ENCODE assay signal across 8 mouse cellular contexts in the genomic region with DNA sequence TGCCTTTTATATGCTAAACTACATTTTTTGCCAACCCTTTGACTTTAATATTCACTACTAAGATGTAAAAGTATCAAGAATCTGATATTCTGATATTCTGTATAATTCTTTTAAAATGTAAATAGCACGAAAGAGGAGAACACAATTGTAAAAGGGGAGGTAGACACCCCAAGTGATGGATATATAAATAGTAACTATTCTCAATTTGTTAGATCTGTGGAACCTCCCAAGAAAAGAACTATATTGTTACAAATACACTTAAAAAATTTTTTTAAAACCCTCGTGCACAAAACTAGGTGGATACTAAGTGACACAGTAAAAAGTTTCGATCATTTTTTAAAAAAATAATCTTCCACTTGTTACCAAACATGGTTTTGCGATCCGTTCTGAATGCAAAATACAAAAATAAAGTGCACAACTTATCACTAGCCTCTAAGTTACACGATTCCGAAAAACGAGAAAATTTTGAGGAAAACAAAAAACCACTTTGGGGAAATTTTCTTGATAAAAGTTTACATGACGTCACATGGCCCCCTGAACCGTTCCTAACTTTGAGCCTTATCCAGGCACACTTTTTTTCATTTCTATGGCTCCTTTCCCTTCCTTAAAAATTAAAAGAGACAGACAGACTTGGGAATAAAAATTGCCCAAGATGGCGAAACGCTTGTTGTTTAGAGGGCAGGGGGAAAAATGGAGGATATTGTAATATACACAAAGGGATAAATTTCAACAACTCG.
DNase-seq lines count a peak whose midpoint lies in the region; ATAC-seq and TF ChIP-seq lines count a peak whose summit lies in the region.

No protein-coding gene starts in this region.

- H3K4me3 ChIP-seq in lung, embryonic 15.5 days, result peak overlapping the region; percentile 89
- peak overlapping the region; percentile 87 for H3K4me3 ChIP-seq in embryonic facial prominence, embryonic 13.5 days
- H3K4me3 ChIP-seq in intestine, postnatal 0 days (ENCODE audit: low read depth, low read length), result peak overlapping the region; percentile 96
- peak overlapping the region; percentile 58 for H3K4me3 ChIP-seq in olfactory bulb, adult 2 months (ENCODE audit: insufficient read depth, low read depth, low read length)

- no peak for DNase-seq in lung, adult 18-20 months
- no peak for DNase-seq in layer of hippocampus, postnatal 25 days (ENCODE audit: extremely low spot score in 1 of 2, low spot score in 1 of 2)
- no peak for DNase-seq in gastrocnemius, postnatal 25 days
- DNase-seq in urinary bladder, postnatal 14 days (ENCODE audit: low spot score), result no peak

- ATAC-seq in lung, embryonic 15.5 days (ENCODE audit: borderline replicate concordance, extremely low read depth, low FRiP score, low TSS enrichment), result no peak
- ATAC-seq in embryonic facial prominence, embryonic 13.5 days (ENCODE audit: insufficient number of reproducible peaks, insufficient read depth, low FRiP score, low TSS enrichment, low read depth), result no peak
- no peak for ATAC-seq in intestine, postnatal 0 days

- peak overlapping the region; percentile 50 for H3K4me2 ChIP-seq in lung, embryonic 15.5 days
- H3K4me2 ChIP-seq in embryonic facial prominence, embryonic 13.5 days, result peak overlapping the region; percentile 60
- H3K4me2 ChIP-seq in intestine, postnatal 0 days (replicated peaks; ENCODE audit: low read depth), result peak overlapping the region; percentile 67

- no peaks in the 10 kb centered on the region for H3K36me3 ChIP-seq in lung, embryonic 15.5 days
- H3K36me3 ChIP-seq in embryonic facial prominence, embryonic 13.5 days, result no peaks in the 10 kb centered on the region
- no peaks in the 10 kb centered on the region for H3K36me3 ChIP-seq in intestine, postnatal 0 days (ENCODE audit: control insufficient read depth, insufficient read depth)

- H3K9ac ChIP-seq in lung, embryonic 15.5 days, result peak overlapping the region; percentile 97
- peak overlapping the region; percentile 99 for H3K9ac ChIP-seq in embryonic facial prominence, embryonic 13.5 days
- peak overlapping the region; percentile 100 for H3K9ac ChIP-seq in intestine, postnatal 0 days (ENCODE audit: low read depth, low read length)

- peak overlapping the region; percentile 99 for H3K27ac ChIP-seq in lung, embryonic 15.5 days
- peak overlapping the region; percentile 100 for H3K27ac ChIP-seq in embryonic facial prominence, embryonic 13.5 days
- peak overlapping the region; percentile 100 for H3K27ac ChIP-seq in intestine, postnatal 0 days (ENCODE audit: low read depth, low read length)
- peak overlapping the region; percentile 87 for H3K27ac ChIP-seq in olfactory bulb, adult 2 months (ENCODE audit: insufficient read depth, low read depth, low read length)

- H3K9me3 ChIP-seq in lung, embryonic 15.5 days, result no peaks in the 10 kb centered on the region
- H3K9me3 ChIP-seq in embryonic facial prominence, embryonic 13.5 days, result no peaks in the 10 kb centered on the region
- no peaks in the 10 kb centered on the region for H3K9me3 ChIP-seq in intestine, postnatal 0 days (ENCODE audit: control insufficient read depth)

- TF ChIP-seq POLR2A in olfactory bulb, adult 2 months (IDR thresholded peaks at IDR 0.05; ENCODE audit: insufficient read depth, low read depth, low read length), result no peak

- TF ChIP-seq CTCF in intestine, postnatal 0 days (IDR thresholded peaks at IDR 0.05; ENCODE audit: low read depth), result no peak
- TF ChIP-seq CTCF in olfactory bulb, adult 2 months (IDR thresholded peaks at IDR 0.05; ENCODE audit: insufficient read depth, low read depth, low read length), result no peak

- no peaks in the 10 kb centered on the region for H3K27me3 ChIP-seq in lung, embryonic 15.5 days
- H3K27me3 ChIP-seq in embryonic facial prominence, embryonic 13.5 days, result no peaks in the 10 kb centered on the region
- H3K27me3 ChIP-seq in intestine, postnatal 0 days (replicated peaks; ENCODE audit: control insufficient read depth, insufficient read depth, low read length), result no peaks in the 10 kb centered on the region

- H3K4me1 ChIP-seq in lung, embryonic 15.5 days, result peaks cover 23% of the 10 kb centered on the region
- H3K4me1 ChIP-seq in embryonic facial prominence, embryonic 13.5 days, result peaks cover 24% of the 10 kb centered on the region
- H3K4me1 ChIP-seq in intestine, postnatal 0 days (replicated peaks; ENCODE audit: control insufficient read depth, insufficient read depth, low read length), result peaks cover 7% of the 10 kb centered on the region; the same call in 1 of the 2 replicates
- H3K4me1 ChIP-seq in olfactory bulb, adult 2 months (ENCODE audit: control insufficient read depth, insufficient read depth, low read length), result no peaks in the 10 kb centered on the region; the same call in 1 of the 2 replicates

- WGBS in lung, embryonic 15.5 days, result 3% methylated on average over 13 of the region's 13 CpGs
- WGBS in embryonic facial prominence, embryonic 13.5 days, result 5% methylated on average over 13 of the region's 13 CpGs
- 2% methylated on average over 13 of the region's 13 CpGs for WGBS in intestine, postnatal 0 days
- WGBS in olfactory bulb, adult 2 months, result 4% methylated on average over 13 of the region's 13 CpGs
